In the genomic region with DNA sequence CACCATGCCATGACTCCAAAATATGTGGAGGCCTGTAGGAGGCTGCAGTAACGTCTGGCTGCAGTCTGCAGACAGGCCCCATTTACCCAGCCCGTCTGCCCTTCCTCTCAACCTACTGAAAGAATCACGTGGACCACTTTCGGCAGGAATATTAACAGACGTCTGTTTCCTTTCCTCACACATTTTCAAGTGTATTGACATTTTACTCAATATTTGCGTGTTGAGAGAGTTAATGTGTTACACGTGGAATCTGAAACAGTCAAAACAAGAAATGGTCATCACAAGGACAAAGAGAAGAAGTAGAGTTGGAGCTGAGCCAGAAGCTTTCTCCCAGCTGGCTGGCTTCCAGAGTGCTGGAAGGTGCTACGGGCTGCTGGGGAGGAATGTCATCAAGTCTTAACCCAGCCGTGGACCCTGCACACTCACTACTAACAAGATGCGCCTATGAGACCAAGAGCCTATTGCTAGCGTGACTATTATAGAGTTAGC, we compare ENCODE assay signal across 9 mouse cellular contexts. TPM values are rescaled to one million over a fixed set of nuclear protein-coding genes. Genes with fewer than 3 reads are reported as not detected.
DNase-seq lines count a peak whose midpoint lies in the region; ATAC-seq and TF ChIP-seq lines count a peak whose summit lies in the region.
"Had no signal": no experiment of that assay in that cellular context is flagged by ENCODE, and none has a peak within 500 bp of the region (broad histone marks: within the 10 kb centered on the region; RNA-seq: fewer than 3 reads in every experiment).

No protein-coding gene starts in this region.

- H3K27ac ChIP-seq in hindbrain, embryonic 12.5 days = peak overlapping the region; percentile 13; the same call in 1 of the 2 replicates
- H3K27ac ChIP-seq in hindbrain, embryonic 11.5 days (ENCODE audit: low read depth, low read length) = no peak overlapping the region
- H3K27ac ChIP-seq in hindbrain, postnatal 0 days = peak overlapping the region; percentile 28

- 55% methylated on average over 11 of the region's 11 CpGs for WGBS in hindbrain, embryonic 12.5 days
- WGBS in hindbrain, embryonic 11.5 days = 79% methylated on average over 11 of the region's 11 CpGs
- 27% methylated on average over 11 of the region's 11 CpGs for WGBS in hindbrain, postnatal 0 days

- H3K4me1 ChIP-seq in hindbrain, embryonic 12.5 days = peaks cover 22% of the 10 kb centered on the region
- H3K4me1 ChIP-seq in hindbrain, embryonic 11.5 days (replicated peaks; ENCODE audit: control insufficient read depth, insufficient read depth, low read length) = no peaks in the 10 kb centered on the region
- no peaks in the 10 kb centered on the region for H3K4me1 ChIP-seq in hindbrain, postnatal 0 days (ENCODE audit: insufficient read depth, low read length)

- H3K4me2 ChIP-seq in hindbrain, embryonic 12.5 days (replicated peaks) = no peak overlapping the region
- H3K4me2 ChIP-seq in hindbrain, embryonic 11.5 days (replicated peaks; ENCODE audit: low read depth, low read length) = no peak overlapping the region
- H3K4me2 ChIP-seq in hindbrain, postnatal 0 days (ENCODE audit: low read depth, low read length) = no peak overlapping the region

- peak; percentile 58 for ATAC-seq in hindbrain, embryonic 12.5 days (ENCODE audit: low FRiP score)
- no peak for ATAC-seq in hindbrain, embryonic 11.5 days (ENCODE audit: low FRiP score)
- no peak for ATAC-seq in hindbrain, postnatal 0 days
- ATAC-seq in monocyte, adult 5-6 weeks (replicated peaks; ENCODE audit: insufficient number of reproducible peaks, low FRiP score, low TSS enrichment, poor library complexity, severe bottlenecking) = no peak

- H3K36me3 ChIP-seq in hindbrain, embryonic 12.5 days = no peaks in the 10 kb centered on the region
- no peaks in the 10 kb centered on the region for H3K36me3 ChIP-seq in hindbrain, embryonic 11.5 days (ENCODE audit: control insufficient read depth, insufficient read depth, low read length)
- no peaks in the 10 kb centered on the region for H3K36me3 ChIP-seq in hindbrain, postnatal 0 days (ENCODE audit: insufficient read depth, low read length)
- H3K36me3 ChIP-seq: G1E had no signal

- intact Hi-C loops in gastrocnemius, postnatal 14 days (cut with DNase I; ENCODE audit: low total_unique reads) = no loop called here

- no peaks in the 10 kb centered on the region for H3K27me3 ChIP-seq in hindbrain, embryonic 12.5 days
- H3K27me3 ChIP-seq in hindbrain, embryonic 11.5 days (ENCODE audit: control insufficient read depth, insufficient read depth, low read length) = no peaks in the 10 kb centered on the region
- H3K27me3 ChIP-seq in hindbrain, postnatal 0 days (ENCODE audit: insufficient read depth, low read length) = no peaks in the 10 kb centered on the region

- no peaks in the 10 kb centered on the region for H3K9me3 ChIP-seq in hindbrain, embryonic 12.5 days (replicated peaks)
- no peaks in the 10 kb centered on the region for H3K9me3 ChIP-seq in hindbrain, embryonic 11.5 days (ENCODE audit: control insufficient read depth, low read length)
- no peaks in the 10 kb centered on the region for H3K9me3 ChIP-seq in hindbrain, postnatal 0 days (ENCODE audit: low read length)
- H3K9me3 ChIP-seq: G1E had no signal

- no peak for TF ChIP-seq CTCF in brain, embryonic 14.5 days (IDR thresholded peaks at IDR 0.05; ENCODE audit: borderline replicate concordance, extremely low read depth, insufficient read depth, insufficient read length)
- TF ChIP-seq CTCF in hindbrain, postnatal 0 days (IDR thresholded peaks at IDR 0.05; ENCODE audit: low read depth) = no peak

- TF ChIP-seq POLR2A in brain, embryonic 14.5 days (IDR thresholded peaks at IDR 0.05; ENCODE audit: borderline replicate concordance, extremely low read depth, insufficient read depth, insufficient read length, poor library complexity, severe bottlenecking) = no peak

- no peak overlapping the region for H3K4me3 ChIP-seq in hindbrain, embryonic 12.5 days
- no peak overlapping the region for H3K4me3 ChIP-seq in hindbrain, embryonic 11.5 days (ENCODE audit: low read depth, low read length)
- no peak overlapping the region for H3K4me3 ChIP-seq in hindbrain, postnatal 0 days (ENCODE audit: low read length)

- no peak overlapping the region for H3K9ac ChIP-seq in hindbrain, embryonic 12.5 days
- no peak overlapping the region for H3K9ac ChIP-seq in hindbrain, embryonic 11.5 days (ENCODE audit: low read depth, low read length)
- no peak overlapping the region for H3K9ac ChIP-seq in hindbrain, postnatal 0 days (replicated peaks; ENCODE audit: low read length)

- DNase-seq in hindbrain, embryonic 11.5 days (ENCODE audit: low spot score) = no peak
- DNase-seq in brain, embryonic 14.5 days (ENCODE audit: low read depth) = peak; percentile 73
- peak; percentile 73 for DNase-seq in hindbrain, postnatal 0 days (ENCODE audit: low spot score)
- peak; percentile 76 for DNase-seq in lung, postnatal 10 days
- DNase-seq in gastrocnemius, postnatal 14 days = no peak
- DNase-seq in spleen, adult 12 weeks (ENCODE audit: low spot score) = no peak

RNA-seq across cellular contexts. Expression of a gene that starts 22.4 kb away (rescaled TPM):
- polyA plus RNA-seq in hindbrain, embryonic 12.5 days (2016; fragmentation: Nextera tagmentation; extraction: Ambion mirVana) = 16.4 and 18.7 TPM in 2 replicates
- 13.9 and 14.0 TPM in 2 replicates for polyA plus RNA-seq in hindbrain, embryonic 11.5 days (2014; fragmentation: Nextera tagmentation; extraction: Ambion mirVana)
- polyA plus RNA-seq in brain, embryonic 14.5 days (2012; rRNA removed) = 14.7 and 16.7 TPM in 2 replicates
- 11.1 and 12.9 TPM in 2 replicates for total RNA-seq in hindbrain, postnatal 0 days (2014; rRNA removed)
- polyA plus RNA-seq in hindbrain, postnatal 0 days (2015; fragmentation: Nextera tagmentation; extraction: Ambion mirVana) = 8.1 and 9.6 TPM in 2 replicates
- 1 to 10 TPM; 2.0 to 2.2 TPM for total RNA-seq in gastrocnemius, postnatal 14 days (2021)
- 0.29 to 3.3 TPM (median 1.1 TPM) in 3 replicates for total RNA-seq in monocyte, adult 5-6 weeks (2017)

Comparison
In these comparisons a context has a peak if more than half of its experiments do, and no peak if none do; other contexts are left out.
1. DNase-seq: peak in brain, embryonic 14.5 days (single experiment), hindbrain, postnatal 0 days (single experiment) and lung, postnatal 10 days (single experiment); none in hindbrain, embryonic 11.5 days (single experiment), gastrocnemius, postnatal 14 days (single experiment) and spleen, adult 12 weeks (single experiment).